16 mouse cellular contexts compared by ENCODE assay signal in genomic region chr8:87937211-87937610, GRCm38 (mm10). TPM values are rescaled to one million over a fixed set of nuclear protein-coding genes. Genes with fewer than 3 reads are reported as not detected.
DNase-seq lines count a peak whose midpoint lies in the region; ATAC-seq lines count a peak whose summit lies in the region.
"Had no signal": no experiment of that assay in that cellular context is flagged by ENCODE, and none has a peak within 500 bp of the region (broad histone marks: within the 10 kb centered on the region; RNA-seq: fewer than 3 reads in every experiment).

No protein-coding gene starts in this region.

- no peaks in the 10 kb centered on the region for H3K27me3 ChIP-seq in hindbrain, embryonic 10.5 days (ENCODE audit: insufficient read depth, poor library complexity, severe bottlenecking)
- no peaks in the 10 kb centered on the region for H3K27me3 ChIP-seq in hindbrain, embryonic 14.5 days (ENCODE audit: control insufficient read depth, insufficient read depth, low read length)
- no peaks in the 10 kb centered on the region for H3K27me3 ChIP-seq in hindbrain, embryonic 11.5 days (ENCODE audit: control insufficient read depth, insufficient read depth, low read length)
- no peaks in the 10 kb centered on the region for H3K27me3 ChIP-seq in midbrain, embryonic 13.5 days

- H3K4me3 ChIP-seq in hindbrain, embryonic 10.5 days, result no peak overlapping the region
- H3K4me3 ChIP-seq in hindbrain, embryonic 14.5 days (replicated peaks; ENCODE audit: low read length), result no peak overlapping the region
- H3K4me3 ChIP-seq in hindbrain, embryonic 11.5 days (ENCODE audit: low read depth, low read length), result no peak overlapping the region
- H3K4me3 ChIP-seq in midbrain, embryonic 13.5 days (replicated peaks), result no peak overlapping the region
- H3K4me3 ChIP-seq: megakaryocyte, embryonic 14.5 days had no signal

- no peak for DNase-seq in hindbrain, embryonic 10.5 days (ENCODE audit: low spot score)
- no peak for DNase-seq in hindbrain, embryonic 14.5 days (ENCODE audit: low spot score)
- peak; percentile 19 for DNase-seq in R1 (ENCODE audit: low read depth, low spot score)
- no peak for DNase-seq in hindbrain, embryonic 11.5 days (ENCODE audit: low spot score)
- DNase-seq in T-cell, adult 2 months (ENCODE audit: low spot score), result no peak
- no peak for DNase-seq in adipocyte (ENCODE audit: low spot score)
- DNase-seq: B cell, adult 2 months; cerebellum, adult 11 months; heart, postnatal 36 days; kidney, adult 9 months; thymus, postnatal 36 days had no signal

- WGBS in hindbrain, embryonic 10.5 days, result 81% methylated on average over 3 of the region's 3 CpGs
- 42% methylated on average over 3 of the region's 3 CpGs for WGBS in hindbrain, embryonic 14.5 days
- 60% methylated on average over 3 of the region's 3 CpGs for WGBS in hindbrain, embryonic 11.5 days
- 54% methylated on average over 3 of the region's 3 CpGs for WGBS in midbrain, embryonic 13.5 days

- H3K27ac ChIP-seq in hindbrain, embryonic 10.5 days, result peak overlapping the region; percentile 88
- H3K27ac ChIP-seq in hindbrain, embryonic 14.5 days, result no peak overlapping the region
- H3K27ac ChIP-seq in hindbrain, embryonic 11.5 days (ENCODE audit: low read depth, low read length), result peak overlapping the region; percentile 88; the same call in 1 of the 2 replicates
- H3K27ac ChIP-seq in midbrain, embryonic 13.5 days, result peak overlapping the region; percentile 80

- peaks cover 83% of the 10 kb centered on the region for H3K4me1 ChIP-seq in hindbrain, embryonic 10.5 days (replicated peaks)
- H3K4me1 ChIP-seq in hindbrain, embryonic 14.5 days (replicated peaks; ENCODE audit: control insufficient read depth, insufficient read depth, low read length), result peaks cover 55% of the 10 kb centered on the region
- H3K4me1 ChIP-seq in hindbrain, embryonic 11.5 days (replicated peaks; ENCODE audit: control insufficient read depth, insufficient read depth, low read length), result peaks cover 52% of the 10 kb centered on the region
- H3K4me1 ChIP-seq in midbrain, embryonic 13.5 days (replicated peaks), result peaks cover 74% of the 10 kb centered on the region

- no peaks in the 10 kb centered on the region; the same call in 1 of the 2 replicates for H3K36me3 ChIP-seq in hindbrain, embryonic 10.5 days
- H3K36me3 ChIP-seq in hindbrain, embryonic 14.5 days (replicated peaks; ENCODE audit: control insufficient read depth, insufficient read depth), result no peaks in the 10 kb centered on the region
- no peaks in the 10 kb centered on the region for H3K36me3 ChIP-seq in hindbrain, embryonic 11.5 days (ENCODE audit: control insufficient read depth, insufficient read depth, low read length)
- H3K36me3 ChIP-seq in midbrain, embryonic 13.5 days, result no peaks in the 10 kb centered on the region
- H3K36me3 ChIP-seq: G1E had no signal

- no peak for ATAC-seq in hindbrain, embryonic 14.5 days (ENCODE audit: low FRiP score)
- ATAC-seq in hindbrain, embryonic 11.5 days (ENCODE audit: low FRiP score), result no peak
- no peak for ATAC-seq in midbrain, embryonic 13.5 days
- ATAC-seq: activated CD4-positive, CD25-positive, alpha-beta regulatory T cell, adult 4 months had no signal

- H3K9ac ChIP-seq in hindbrain, embryonic 14.5 days, result no peak overlapping the region
- no peak overlapping the region for H3K9ac ChIP-seq in hindbrain, embryonic 11.5 days (ENCODE audit: low read depth, low read length)
- H3K9ac ChIP-seq in midbrain, embryonic 13.5 days (replicated peaks), result no peak overlapping the region

- H3K4me2 ChIP-seq in hindbrain, embryonic 14.5 days (replicated peaks), result no peak overlapping the region
- H3K4me2 ChIP-seq in hindbrain, embryonic 11.5 days (replicated peaks; ENCODE audit: low read depth, low read length), result no peak overlapping the region
- no peak overlapping the region for H3K4me2 ChIP-seq in midbrain, embryonic 13.5 days (replicated peaks)
- H3K4me2 ChIP-seq: liver, embryonic 11.5 days had no signal

- H3K9me3 ChIP-seq in hindbrain, embryonic 10.5 days, result no peaks in the 10 kb centered on the region
- H3K9me3 ChIP-seq in hindbrain, embryonic 14.5 days (ENCODE audit: control insufficient read depth, low read length), result no peaks in the 10 kb centered on the region
- no peaks in the 10 kb centered on the region for H3K9me3 ChIP-seq in hindbrain, embryonic 11.5 days (ENCODE audit: control insufficient read depth, low read length)
- H3K9me3 ChIP-seq in midbrain, embryonic 13.5 days, result no peaks in the 10 kb centered on the region
- H3K9me3 ChIP-seq: megakaryocyte, embryonic 14.5 days had no signal

RNA-seq across cellular contexts. Expression of gene Zfp423, which starts 22.2 kb away (rescaled TPM):
- polyA plus RNA-seq in hindbrain, embryonic 10.5 days (2016; fragmentation: Nextera tagmentation; extraction: Ambion mirVana), result 32.8 and 41.3 TPM in 2 replicates
- polyA plus RNA-seq in hindbrain, embryonic 14.5 days (2014; fragmentation: Nextera tagmentation; extraction: Ambion mirVana), result 42.3 and 45.6 TPM in 2 replicates
- polyA plus RNA-seq in hindbrain, embryonic 11.5 days (2014; fragmentation: Nextera tagmentation; extraction: Ambion mirVana), result 43.3 and 49.5 TPM in 2 replicates
- 36.6 and 41.7 TPM in 2 replicates for polyA plus RNA-seq in midbrain, embryonic 13.5 days (2015; fragmentation: Nextera tagmentation; extraction: Ambion mirVana)
- polyA plus RNA-seq: activated CD4-positive, CD25-positive, alpha-beta regulatory T cell, adult 4 months; G1E had no signal
